Mouse (Mus musculus) lung, postnatal 36 days (tissue): ENCODE measurements around the gene Sox15.
"Not testable (repeated sequence)": the region's sequence is repeated elsewhere in the genome, so short reads cannot be mapped to it uniquely, and the experiment has no call there.

ENCODE experiments used
- DNase-seq: peaks from one replicate; pipeline ENCODE4 v3.0.0; 2022; ENCODE audit warnings: mixed read lengths

The Sox15 gene

DNA sequence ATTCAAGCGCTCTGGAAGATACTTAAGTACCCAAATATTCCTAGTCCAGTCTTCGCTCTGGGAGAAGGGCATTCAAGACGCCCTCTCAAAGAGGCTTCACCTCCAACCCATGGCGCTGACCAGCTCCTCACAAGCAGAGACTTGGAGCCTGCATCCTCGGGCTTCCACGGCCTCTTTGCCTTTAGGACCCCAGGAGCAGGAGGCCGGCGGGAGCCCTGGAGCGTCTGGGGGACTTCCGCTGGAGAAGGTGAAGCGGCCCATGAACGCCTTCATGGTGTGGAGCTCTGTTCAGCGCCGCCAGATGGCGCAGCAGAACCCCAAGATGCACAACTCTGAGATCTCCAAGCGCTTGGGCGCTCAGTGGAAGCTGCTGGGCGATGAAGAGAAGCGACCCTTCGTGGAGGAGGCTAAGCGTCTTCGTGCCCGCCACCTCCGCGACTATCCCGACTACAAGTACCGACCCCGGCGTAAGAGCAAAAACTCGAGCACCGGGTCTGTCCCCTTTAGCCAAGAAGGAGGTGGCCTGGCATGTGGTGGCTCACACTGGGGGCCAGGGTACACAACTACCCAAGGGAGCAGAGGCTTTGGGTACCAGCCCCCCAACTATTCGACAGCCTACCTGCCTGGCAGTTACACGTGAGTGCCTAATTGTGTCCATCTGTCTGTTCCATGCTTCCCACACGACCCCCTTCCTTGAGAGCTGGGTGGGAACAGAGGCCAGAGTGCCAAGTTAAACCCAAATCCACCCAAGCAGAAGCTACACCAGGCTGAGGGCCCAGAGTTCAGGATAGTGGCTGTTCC is at the start of gene Sox15:
Gene Sox15 (plus strand): TSS at position 51 of the 801 bp plus-strand sequence.
- peak; percentile 80 for DNase-seq

DNA sequence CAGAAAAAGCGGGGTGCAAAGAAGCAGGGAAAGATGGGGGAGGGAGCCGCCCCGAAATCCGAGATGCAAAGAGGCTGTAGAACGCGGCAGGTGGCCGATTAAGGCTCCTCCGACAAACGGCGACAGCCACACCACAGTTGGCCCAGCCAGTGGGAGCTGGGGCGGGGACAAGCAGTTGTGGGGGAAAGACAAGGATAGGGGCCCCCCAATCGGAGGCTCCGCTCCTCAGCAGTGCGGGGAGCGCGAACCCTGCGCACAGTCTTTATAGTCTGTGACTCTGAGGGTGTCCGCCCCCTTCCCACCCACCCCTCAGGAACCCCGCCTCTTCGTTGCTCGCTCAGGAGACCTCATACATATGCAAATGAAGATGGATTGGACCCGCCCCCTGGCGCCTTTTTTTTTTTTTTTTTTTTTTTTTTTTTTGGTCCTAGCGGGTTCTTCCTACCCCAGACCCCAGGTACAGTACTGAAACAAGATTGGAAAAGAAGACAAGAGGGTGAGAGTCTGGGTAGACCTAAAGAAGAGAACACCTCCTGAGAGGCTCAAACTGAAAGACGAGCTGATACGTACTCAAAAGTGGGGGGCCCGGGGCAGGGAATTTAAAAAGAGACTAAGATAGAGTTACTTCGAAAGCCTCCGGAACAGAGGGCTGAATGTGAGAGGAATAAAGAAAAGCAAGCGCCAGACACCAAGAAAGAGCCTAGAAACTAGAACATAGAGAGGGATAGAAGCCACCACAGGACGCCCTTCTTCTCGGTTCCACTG is 49.2 kb upstream of the Sox15 start, which contains the start of gene Atp1b2:
Gene Atp1b2 (minus strand): TSS at position 217 of the 765 bp plus-strand sequence.
- peak; percentile 57 for DNase-seq

DNA sequence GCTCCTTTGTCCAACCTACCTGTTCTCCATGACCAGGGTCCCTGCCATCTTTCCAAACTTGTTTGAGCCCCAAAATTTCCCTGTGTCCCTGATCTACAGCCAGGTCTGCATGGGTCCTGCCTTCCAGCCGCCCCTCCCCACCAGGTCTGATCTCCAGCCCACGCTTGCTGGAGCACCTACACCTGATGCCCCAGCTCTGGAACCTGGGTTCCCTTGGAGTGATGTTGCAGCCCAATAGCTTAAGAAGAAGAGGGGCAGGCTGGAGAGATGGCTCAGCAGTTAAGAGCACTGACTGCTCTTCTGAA is 48.7 kb upstream of the Sox15 start:
- no peak for DNase-seq

DNA sequence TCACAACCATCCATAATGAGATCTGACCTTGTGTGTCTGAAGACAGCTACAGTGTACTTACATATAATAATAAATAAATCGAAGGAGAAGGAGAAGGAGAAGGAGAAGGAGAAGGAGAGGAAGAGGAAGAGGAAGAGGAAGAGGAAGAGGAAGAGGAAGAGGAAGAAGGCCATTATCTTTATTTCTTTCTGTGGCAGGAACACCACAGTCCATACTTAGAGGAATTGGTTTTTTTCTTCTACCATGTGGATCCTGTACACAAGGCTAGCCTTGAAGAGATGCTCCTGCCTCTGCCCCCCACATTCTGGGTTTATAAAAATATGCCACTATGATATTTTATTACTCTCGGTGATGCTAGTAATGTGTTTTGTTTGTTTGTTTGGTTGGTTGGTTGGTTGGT is 48.3 kb upstream of the Sox15 start:
- no peak for DNase-seq

DNA sequence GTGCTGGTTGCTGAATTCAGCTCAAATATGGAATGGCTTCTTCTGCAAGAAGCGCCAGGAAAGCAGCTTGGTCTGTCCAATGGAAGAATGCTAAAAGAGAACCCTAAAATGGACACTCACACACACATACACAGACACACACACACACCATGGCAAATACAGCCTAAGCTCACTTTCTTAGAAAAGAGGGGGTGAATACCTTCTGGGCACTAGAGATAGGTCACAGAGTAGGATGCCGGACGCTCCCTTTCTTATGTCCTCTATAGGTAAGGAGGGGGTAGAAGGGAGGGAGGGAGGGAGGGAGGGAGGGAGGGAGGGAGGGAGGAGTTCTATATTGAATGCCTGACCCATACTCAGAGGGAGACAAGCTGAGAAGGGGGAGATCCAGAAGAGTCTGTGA is 46.6 kb upstream of the Sox15 start:
- no peak for DNase-seq

DNA sequence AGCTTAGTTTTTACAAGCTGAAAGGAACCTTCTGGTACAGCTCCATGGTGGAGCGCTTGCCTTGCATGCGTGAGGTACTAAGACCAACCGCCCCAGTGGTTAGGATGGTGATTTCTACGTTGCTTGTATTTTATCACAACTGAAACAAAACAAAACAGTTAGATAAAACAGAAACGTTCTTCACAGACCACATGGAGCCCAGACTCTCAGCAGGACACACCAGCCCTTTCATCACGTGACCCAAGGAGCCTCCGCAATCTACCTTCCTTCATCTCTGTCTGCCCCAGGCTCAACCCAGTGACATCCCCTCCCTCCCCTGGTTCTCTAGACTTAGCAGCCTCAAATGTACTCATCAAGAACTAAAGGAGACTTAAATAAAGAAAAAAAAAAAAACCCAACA is 45.7 kb upstream of the Sox15 start:
- DNase-seq, result no peak

DNA sequence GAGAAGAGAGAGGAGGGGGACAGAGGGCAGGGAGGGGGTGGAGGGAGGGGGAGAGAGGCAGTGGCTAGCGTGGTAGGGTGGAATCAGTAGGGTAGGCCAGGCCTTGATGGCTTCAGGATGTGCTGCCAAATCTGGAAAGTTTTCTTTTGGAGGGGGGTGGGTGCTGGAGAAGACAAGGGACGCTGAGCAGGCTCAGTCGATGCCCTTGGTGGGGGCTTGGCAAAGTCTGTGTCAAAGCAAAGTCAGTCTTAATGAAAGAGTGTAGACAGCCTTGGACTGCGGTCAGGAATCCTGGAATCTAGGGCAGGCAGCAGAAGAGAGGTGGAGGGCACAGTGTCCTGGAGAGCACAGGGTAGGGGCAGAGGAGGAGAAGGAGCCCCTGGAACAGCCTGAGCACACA is 44.2 kb upstream of the Sox15 start:
- no peak for DNase-seq

DNA sequence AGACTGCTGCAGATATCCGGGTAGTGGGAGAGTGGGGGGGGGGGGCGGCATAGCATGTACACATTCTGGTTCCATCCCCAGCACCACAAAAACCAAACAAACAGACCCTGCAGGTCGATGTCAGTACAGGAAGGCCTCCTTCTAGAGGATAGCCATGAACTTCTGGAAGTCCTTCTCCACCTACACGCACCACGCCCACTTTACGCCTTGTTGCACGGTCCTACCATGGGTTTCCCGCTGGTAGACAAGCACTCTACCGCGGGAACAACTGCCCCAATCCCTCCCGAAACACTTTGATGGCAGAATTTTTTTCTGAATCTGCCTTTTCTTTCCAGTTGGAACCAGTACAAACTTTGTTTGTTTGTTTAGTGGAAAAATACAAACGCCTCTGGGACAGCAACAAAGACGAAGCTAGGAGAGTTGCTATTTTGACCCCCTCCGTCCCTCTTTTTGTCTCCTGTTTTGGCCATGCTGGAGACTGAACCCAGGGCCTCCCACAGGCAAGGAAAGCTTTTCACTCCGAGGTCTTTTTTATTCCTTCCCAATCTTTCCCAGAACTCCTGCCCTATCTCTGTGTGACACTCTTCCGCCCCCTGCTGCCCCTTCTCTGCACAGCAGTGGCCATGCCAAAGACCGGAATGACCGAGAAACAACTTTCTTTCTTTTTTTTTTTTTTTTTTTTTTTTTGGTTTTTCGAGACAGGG is 41.4 kb upstream of the Sox15 start:
- DNase-seq, result peak; percentile 95

DNA sequence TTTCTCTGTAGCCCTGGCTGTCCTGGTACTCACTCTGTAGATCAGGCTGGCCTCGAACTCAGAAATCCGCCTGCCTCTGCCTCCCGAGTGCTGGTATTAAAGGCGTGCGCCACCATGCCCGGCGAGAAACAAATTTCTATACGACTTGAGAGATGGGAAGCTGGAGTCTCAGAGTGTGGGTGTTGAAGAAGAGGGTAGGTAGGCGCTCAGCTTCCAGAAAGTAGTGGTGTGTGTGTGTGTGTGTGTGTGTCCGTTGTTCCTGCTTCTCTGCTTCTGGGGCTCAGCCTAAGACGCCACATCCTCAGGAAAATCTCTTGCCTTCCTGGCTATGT is 40.9 kb upstream of the Sox15 start:
- DNase-seq, result not testable (repeated sequence)

DNA sequence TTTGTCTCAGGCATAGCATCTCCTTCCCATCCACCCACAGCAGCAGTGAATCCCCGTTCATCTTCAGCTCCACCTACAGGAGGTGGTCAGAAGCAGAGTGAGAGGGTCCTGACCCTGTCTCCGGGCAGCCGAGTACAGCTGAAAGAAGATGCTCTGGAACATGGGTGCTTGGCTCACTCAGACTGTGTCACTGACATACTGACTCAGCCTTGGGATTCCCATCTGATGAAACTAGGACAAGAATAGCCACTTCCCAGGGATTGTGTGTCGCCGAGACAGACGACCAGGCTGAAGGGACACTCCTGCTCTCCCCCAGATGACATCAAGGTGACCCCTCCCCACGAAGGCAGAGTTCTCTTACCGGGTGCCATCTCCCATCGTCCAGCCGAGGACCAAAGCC is 38.3 kb upstream of the Sox15 start:
- no peak for DNase-seq

DNA sequence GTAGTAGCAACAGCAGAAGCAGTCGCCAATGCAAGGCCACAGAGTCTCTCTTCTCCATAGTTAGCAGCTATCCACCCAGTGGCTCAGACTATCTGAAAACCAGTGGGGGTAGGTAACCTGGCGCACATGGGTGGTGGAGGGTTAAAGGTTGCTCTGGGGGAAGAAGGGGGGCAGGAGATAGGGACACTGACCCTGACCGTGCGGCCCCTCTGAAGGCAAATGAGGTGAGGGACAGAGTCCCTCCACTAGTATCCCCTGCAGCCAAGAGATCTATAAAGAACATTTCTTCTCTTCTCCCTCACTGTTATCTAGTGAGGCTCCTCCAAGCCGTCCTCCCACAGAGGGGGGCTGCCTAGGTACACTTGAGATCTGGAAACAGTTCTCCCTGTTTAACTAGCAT is 37.3 kb upstream of the Sox15 start, which contains the start of gene Shbg:
Gene Shbg (minus strand): TSS at position 101 of the 400 bp plus-strand sequence.
- no peak for DNase-seq

DNA sequence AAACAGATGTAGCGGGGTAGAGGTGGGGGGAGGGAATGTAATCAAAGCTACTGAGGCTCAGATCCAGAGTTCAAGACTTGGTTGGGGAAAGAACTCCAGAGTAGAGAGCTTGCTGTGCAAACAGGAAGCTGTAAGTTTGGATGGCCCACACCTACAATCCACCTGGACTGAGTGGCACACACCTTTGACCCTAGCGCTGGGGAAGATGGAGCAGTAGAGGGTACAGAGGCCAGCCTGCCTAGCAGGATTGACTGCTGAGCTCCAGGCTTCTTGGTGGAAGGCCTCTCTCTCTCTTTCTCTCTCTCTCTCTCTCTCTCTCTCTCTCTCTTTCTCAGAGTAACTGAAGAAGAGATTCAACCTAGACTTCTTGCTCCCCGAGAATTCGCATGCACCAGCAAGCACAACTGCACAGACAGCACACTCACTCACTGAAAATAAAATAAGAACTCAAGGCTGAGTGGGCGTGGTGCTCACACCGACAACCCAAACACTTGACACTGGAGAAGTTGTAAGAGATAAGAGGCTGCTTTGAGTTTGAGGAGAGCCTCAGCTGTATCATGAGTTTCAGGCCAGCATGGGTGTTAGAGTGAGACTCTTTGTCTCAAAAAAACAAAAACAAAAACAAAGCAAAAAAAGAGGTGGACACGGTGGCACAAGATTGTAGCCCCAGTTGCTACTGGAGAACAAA is 34.6 kb upstream of the Sox15 start:
- DNase-seq, result peak; percentile 29

DNA sequence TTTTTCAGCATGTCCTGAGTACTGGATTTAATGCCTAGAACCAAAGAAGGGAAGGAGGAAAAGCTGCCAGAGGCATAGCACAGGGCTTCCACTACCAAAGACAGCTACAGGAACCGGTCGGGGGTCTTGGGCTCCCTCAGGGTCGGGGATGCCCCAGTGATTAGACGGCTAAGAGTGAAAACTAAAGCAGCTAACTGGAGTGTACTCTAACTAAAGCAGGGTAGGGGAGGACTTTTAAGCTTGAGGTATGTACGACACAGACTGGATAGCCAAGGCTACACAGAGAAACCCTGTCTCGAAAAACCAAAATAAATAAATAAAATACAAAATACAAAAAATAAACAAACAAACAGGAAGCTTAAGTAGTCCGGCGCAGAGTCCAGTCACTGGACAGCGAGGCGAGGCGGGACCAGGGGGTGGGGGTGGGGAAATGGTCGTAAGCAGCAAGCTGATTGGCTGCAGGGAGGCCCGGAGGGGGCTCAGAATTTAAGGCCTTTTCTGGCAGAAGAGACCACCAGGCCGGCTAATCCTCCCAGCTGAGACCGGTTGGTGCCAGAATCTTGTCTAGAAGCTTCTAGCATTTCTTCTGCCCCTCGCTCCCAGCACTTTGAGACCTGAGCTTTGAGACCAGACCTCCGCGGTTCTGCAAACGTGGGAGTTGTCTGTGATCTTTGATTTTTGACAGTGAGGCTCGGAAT is 33.4 kb upstream of the Sox15 start, which contains the start of gene Sat2:
Gene Sat2 (plus strand): TSS at position 454 of the 698 bp plus-strand sequence.
- DNase-seq, result peak; percentile 38

DNA sequence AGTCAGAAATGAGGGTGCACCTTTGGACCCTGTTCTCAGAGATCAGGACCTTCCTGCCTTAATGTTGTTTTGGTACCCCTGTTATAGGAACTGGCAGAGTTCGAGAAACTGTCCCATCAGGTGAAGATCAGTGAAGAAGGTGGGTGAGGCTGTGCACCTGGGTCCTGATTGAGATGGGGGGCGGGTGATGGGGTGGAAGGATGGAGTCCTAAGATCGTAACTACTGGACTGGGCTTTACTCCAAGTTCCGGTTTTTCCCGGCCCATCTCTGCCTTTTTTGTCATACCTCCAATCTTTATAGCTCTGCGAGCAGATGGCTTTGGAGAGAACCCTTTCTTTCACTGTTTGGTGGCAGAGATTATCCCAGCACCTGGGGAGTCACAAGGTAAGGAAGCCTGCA is 32.7 kb upstream of the Sox15 start:
- no peak for DNase-seq

DNA sequence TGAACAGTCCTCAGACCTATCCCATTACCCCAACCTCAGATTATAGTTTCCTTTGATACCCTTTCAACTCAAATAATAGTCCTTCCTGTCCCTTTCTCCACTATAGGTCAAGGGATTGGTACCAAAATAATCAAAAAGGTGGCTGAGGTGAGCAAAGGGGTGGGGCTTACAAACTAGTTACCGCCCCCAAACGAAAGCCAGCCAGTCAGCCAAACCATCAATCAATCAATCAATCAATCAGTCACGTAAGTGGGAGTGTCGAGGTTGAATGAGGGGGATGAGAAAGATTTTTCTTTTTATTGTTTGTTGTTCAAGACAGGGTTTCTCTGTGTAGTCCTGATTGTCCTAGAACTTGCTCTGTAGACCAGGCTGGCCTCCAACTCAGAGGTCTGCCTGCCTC is 32.1 kb upstream of the Sox15 start:
- no peak for DNase-seq

DNA sequence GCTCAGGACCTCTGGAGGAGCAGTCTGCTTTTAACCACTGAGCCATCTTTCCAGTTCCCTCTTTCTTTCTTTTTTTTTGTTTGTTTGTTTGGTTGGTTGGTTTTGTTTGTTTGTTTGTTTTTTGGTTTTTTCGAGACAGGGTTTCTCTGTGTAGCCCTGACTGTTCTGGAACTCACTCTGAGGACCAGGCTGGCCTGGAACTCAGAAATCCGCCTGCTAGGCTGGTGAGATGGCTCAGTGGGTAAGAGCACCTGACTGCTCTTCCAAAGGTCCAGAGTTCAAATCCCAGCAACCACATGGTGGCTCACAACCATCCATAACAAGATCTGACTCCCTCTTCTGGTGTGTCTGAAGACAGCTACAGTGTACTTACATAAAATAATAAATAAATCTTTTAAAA is 30.8 kb upstream of the Sox15 start:
- DNase-seq, result not testable (repeated sequence)

DNA sequence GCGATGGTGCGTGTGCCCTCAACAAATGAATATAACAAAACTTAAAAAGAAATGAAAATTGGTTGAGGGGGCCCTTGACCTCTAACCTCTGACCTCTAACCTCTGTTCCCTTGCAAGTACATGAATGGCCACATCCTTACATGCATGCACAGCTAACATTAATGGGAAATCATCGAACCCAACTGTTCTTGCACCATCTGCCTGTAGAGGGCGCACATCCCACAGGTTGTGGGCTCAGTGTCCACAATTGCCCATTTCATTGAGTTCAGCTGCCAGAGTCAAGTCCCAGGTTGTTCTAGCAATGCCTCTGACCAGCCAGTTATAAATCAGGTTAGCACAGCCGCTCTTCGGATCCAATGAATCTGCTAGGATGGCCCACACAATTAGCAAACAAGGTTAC is 26.8 kb upstream of the Sox15 start:
- DNase-seq, result peak; percentile 89

DNA sequence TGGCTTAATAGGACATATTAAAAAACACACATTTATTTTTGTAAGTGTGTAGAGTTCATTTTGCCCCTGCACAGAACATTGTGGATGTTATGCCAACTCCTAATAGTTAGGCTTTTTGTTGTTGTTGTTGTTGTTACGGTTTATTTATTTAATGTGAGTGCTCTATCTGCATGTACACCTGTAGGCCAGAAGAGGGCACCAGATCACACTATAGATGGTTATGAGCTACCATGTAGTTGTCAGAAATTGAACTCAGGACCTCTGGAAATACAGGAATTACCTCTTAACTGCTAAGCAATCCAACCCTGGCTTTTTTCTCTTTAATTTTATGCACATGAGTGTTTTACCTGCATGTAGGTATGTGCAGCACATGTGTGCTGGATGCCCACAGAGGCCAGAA is 25.3 kb upstream of the Sox15 start:
- peak; percentile 45 for DNase-seq

DNA sequence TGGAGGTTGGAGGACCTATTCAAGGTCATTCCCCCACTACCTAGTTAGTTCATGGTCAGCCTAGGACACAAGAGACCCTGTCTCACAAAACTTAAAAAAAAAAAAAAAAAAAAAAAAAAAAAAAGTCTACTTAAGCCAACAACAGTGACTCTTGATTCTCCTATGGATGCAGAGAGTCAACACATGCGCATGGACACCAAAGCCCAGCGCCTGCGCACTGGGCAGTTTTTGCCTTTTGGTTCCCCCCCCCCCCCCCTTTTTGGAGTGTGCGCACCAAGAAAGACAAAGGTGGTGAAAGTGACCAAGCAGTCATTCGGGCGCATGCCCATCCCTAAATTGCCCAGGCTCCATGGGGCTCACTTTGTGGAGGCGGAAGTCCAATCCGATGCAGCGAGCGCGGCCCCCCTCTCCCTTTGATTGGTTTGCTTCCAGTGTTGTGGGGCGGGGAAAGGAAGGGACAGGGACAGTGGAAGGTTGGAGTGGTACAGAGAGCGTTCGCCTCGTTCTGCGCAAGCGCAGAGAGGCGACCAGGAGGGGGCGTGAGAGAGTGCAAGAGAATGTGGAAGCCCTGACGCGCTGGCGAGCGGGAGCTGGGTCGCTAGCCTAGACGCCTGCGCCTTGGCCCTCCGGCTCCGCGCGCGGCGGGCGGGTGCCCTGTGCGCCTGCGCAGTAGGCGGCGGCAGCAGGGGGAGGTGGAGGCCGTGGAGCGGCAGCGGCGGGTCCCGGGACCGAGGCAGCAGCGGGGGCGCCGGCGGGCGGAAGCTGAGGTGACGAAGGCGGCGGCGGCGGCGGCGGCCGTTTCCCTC is 22.6 kb upstream of the Sox15 start, which contains the start of gene Fxr2:
Gene Fxr2 (plus strand): TSS at position 707 of the 806 bp plus-strand sequence.
- DNase-seq, result peak; percentile 100

DNA sequence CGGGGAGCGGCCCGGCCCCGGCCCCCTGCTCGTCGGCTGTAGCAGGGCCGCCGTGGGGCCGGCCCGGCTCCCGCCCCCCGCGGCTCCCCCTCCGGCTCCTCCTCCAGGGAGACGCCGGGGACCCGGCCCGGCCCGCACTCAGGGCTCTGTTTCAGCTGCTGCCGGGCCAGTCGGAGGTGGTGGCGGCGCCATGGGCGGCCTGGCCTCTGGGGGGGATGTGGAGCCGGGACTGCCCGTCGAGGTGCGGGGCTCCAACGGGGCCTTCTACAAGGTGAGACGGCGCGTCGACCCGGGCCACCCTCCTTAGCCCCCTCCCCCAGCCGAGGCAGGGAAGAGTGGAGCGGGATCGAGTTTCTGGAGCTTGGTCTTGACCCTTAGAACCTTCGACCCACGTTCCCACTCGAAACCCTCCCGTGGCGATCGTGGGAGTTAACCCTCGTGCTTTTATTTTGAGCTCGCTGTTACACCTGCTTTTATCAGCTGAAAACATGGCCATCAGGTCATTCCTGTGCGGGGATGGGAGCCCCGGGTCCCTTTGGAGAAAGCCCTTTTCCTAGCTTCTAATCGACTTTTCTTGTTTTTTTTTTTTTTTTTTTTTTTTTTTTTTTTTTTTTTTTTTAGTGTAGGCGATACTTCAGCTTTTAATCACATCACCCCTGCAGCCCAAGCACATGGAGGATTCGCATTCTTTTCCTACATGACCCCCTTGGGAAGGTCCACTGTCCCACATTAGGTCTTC is 21.8 kb upstream of the Sox15 start:
- DNase-seq, result peak; percentile 66

DNA sequence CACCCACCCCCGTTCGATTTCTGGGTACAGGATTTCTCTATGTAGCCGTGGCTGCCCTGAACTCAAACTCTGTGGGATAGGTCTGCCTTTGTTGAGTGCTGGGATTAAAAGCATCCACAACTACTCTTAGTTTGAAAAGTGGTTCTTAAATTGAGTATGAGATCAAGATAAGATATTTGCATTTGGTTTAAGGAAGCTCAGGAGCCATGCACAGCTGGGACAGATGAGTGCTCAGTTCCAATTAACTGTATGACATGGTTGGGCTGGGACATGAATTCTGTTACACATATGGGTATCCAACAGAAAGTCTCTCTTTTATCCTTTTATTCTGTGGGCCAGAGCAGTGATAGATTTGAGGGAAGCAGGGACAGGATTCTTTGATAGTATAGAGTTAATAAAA is 19.6 kb upstream of the Sox15 start:
- DNase-seq, result no peak
